Mouse (Mus musculus): ENCODE results near the gene Elmod1.
"Not testable (repeated sequence)": the region's sequence is repeated elsewhere in the genome, so short reads cannot be mapped to it uniquely, and the experiment has no call there.

The Elmod1 gene

GRCm38 (mm10) chr9:53975122-53975518 is at the start of gene Elmod1:
TSS of gene Elmod1 (minus strand) at chr9:53975301.
- peak; percentile 67 for DNase-seq (ENCODE audit: low spot score)

DNA sequence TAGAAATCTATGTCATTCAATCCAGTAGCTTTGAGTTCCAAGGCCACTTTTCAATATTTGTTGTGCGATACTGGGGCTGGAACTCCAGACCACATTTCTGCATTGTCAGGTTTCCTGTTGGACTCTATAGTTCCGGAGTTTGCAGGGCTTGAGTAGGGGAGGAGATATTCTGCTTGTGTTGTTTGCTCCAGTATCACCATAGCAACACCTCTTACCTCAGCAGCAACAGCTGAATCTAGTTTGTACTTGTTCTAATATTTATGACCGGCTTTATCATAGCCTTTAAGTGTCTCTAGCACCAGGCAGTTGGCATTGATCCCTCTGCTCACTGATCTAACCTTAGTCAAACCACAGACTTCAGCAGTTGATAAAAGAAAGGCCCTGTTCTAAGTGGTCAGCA is 47.7 kb upstream of the Elmod1 start:
- DNase-seq (ENCODE audit: low spot score), result no peak

DNA sequence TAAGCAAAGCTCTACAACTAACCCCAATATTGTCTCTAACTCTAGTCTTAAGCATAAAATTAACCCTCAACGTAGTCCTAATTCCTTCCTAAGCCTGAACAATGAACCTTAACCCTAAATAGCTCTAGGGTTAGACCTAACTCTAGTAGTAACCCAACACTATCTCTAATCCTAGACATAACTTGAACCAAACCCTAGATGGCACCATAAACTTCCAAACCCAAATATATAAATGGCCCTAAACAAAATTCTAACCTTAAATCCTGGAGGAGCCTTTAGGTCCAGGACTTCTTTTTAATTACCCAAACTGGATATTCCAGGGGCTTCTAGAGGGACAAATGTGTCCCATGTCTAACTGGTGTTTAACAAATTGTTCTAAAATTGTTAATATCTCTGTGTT is 19.4 kb upstream of the Elmod1 start:
- DNase-seq (ENCODE audit: low spot score), result no peak

- DNase-seq (ENCODE audit: low spot score), result not testable (repeated sequence)
Observed at GRCm38 (mm10) chr9:53992567-53992966, 17.5 kb upstream of the Elmod1 start.

- peak; percentile 86 for DNase-seq (ENCODE audit: low spot score)
Observed at GRCm38 (mm10) chr9:53990921-53991320, 15.8 kb upstream of the Elmod1 start.

- DNase-seq (ENCODE audit: low spot score), result peak; percentile 69
Observed at GRCm38 (mm10) chr9:53986972-53987371, 11.9 kb upstream of the Elmod1 start.

DNA sequence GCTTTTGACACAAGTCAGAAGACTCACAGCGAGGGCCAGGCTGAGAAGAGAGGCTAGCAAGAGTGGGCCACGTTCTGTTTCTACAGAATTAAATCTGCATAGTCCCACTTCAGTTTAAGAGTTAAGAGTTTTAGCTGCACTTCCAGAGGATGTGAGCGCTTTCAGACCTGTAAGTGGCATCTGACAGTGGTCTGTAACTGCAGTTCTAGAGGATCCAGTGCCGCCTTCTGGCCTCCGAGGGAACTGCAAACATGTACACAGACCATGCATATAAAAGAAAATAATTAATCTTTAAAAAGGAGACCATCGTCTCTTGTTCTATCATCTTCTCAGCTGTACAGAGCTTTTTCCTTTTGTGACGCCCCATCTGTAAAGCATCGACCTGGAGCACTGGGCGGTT is 9.8 kb upstream of the Elmod1 start:
- peak; percentile 79 for DNase-seq (ENCODE audit: low spot score)

GRCm38 (mm10) chr9:53974328-53975121 is 576 bp downstream of the Elmod1 start:
- peak; percentile 58 for DNase-seq (ENCODE audit: low spot score)

DNA sequence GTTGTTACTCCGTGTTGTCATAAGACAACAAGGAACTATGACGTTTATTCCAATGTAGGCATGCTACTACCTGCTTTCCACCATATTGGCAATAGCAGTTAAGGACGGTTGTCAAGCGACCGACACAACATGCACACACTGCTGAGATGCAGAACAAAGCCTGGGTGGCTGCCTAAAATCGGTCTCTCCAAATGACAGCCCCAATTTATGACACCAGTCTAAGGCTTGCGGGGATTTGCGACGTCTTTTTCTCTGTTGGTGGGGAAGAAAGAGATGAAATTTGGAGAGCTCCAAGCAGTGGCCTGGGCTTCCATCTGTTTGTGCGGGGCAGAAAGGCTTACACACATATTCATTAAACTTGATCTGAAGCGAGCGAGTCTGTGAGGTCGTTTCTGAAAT is 1.2 kb downstream of the Elmod1 start:
- DNase-seq (ENCODE audit: low spot score), result peak; percentile 27

GRCm38 (mm10) chr9:53973241-53973640 is 1.9 kb downstream of the Elmod1 start:
- DNase-seq (ENCODE audit: low spot score), result no peak

DNA sequence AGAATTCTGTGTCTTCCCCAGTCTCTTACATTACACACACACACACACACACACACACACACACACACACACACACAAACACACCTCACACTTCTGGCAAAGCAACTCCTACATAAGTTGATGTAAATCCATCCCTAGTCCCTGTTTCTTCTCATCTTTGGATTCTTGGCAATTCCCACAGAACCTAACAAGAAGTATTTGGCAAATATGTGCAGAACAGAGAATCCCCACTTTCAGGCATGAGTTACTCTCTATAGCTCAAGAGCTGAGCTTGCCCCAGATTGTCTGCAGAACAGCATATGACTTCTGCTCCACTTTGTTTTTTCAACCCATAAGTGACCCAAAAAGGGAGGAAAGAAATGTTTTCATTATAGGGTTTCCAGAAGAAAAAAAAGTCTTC is 2.7 kb downstream of the Elmod1 start:
- DNase-seq (ENCODE audit: low spot score), result no peak

- DNase-seq (ENCODE audit: low spot score), result no peak
Observed at GRCm38 (mm10) chr9:53967610-53968368, 7.3 kb downstream of the Elmod1 start.

GRCm38 (mm10) chr9:53957021-53957420 is 18.1 kb downstream of the Elmod1 start:
- no peak for DNase-seq (ENCODE audit: low spot score)

DNA sequence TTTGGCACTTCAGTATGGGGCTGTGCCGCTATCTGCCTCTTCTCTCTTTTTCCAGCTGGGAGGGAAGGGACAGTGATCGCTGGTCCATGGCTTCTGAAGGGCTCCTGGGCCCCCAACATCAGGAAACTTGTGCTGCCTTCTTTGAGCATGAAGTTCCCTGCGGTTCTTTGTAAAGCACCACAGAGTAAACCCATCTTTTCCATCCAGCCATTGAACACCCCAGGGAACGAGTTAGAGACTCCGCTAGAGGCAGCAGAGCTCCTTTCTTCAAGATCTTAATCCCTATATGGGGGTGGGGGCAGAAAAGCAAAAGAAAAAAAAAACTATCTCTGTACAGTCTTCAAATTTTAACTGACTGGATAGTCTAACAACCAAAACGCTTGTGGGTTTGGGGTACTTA is 20.2 kb downstream of the Elmod1 start:
- DNase-seq (ENCODE audit: low spot score), result no peak

DNA sequence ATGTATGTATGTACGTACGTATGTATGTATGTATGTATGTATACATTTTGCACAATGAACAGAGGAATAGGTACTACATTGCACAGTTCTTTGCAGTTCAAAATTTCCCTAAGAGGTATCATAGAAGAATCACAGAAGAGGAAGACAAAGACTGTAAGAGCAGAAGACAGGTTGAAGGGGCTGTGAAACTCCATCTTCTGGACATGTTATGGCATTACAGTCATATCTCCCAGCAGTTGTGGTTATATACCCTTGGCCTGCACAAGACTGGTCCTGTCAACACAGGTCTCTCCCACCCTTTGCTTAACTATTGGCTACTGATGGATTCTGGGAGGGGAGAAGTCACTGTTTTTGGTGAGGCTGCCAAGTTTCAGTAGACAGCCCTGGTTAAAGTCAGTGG is 27.6 kb downstream of the Elmod1 start:
- DNase-seq (ENCODE audit: low spot score), result no peak

DNA sequence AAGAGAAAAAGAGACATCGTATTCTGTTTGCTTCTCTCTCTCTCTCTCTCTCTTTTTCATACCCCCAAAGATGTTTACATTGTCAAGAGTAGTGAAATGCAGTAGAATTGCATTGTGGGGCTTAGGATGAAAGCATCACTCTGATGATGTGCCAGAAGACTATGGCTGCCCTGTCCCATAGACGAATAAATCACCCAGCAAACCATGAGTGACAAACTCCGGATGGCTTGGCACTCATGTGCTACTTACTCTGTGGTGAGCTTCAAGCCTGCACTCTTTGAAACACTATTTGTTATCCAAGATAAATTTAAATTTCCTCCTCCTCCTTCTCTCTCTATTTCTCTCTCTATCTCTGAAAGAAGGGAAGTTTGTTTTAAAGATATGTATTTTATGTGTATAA is 36.5 kb downstream of the Elmod1 start:
- no peak for DNase-seq (ENCODE audit: low spot score)

DNA sequence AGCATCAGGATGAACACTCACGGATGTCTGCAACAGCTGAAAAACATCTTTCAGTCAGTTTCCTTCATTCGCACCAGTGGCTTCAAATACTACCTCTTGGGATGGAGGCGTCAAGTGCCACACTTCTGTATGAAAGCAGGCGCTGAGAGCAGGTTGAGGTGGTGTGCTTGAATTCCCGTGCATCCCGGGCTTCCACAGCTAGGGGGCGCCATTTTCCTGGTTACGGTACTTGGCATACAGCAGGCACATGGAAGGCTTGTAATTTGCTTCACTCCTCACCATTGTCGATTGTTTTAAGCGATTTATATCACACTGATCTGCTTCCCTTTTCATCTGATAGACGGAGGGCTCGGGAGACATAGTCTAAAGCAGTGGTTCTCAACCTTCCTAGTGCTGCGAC is 40.9 kb downstream of the Elmod1 start:
- peak; percentile 60 for DNase-seq (ENCODE audit: low spot score)

- no peak for DNase-seq (ENCODE audit: low spot score)
Observed at GRCm38 (mm10) chr9:53933375-53933774, 41.7 kb downstream of the Elmod1 start.

- no peak for DNase-seq (ENCODE audit: low spot score)
Observed at GRCm38 (mm10) chr9:53930906-53931305, 44.2 kb downstream of the Elmod1 start.

- no peak for DNase-seq (ENCODE audit: low spot score)
Observed at GRCm38 (mm10) chr9:53921061-53921460, 54.0 kb downstream of the Elmod1 start.

DNA sequence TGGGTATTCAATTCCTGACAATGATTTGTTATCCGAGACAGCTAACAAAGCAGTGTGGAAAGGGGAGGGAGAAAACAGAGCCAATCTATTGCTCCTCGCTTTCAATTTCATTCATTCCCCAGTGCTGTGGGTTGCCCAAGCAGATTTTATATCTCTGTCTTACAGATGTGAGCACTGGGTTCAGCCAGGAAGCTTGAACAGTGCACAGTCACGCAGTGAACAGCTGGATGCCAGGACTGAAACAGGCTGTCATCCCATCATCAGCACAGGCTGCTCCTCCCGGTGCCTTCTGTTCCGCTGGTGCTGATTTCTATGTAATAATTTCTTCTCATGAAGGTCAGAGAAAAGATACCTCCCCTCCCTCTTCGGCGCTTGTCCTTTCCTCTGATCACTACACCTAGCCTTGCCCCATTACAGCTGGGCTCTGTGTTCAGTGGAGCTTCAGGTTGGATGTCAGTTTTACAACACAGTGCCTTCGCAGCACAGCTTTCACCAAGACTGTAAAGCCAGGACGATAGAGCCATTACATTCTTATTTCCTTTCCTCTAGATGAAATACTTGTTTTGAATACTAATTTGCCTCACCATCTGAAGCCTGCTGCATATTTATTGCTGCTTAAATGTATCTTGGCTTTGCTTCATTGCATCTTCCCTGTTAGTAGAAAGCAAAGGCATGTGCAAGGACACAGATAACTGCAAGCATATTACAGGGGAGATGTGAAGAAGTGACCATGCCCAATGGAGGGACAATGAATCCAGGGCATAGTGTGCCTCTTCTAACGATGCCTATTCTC is 59.0 kb downstream of the Elmod1 start:
- DNase-seq (ENCODE audit: low spot score), result no peak

DNA sequence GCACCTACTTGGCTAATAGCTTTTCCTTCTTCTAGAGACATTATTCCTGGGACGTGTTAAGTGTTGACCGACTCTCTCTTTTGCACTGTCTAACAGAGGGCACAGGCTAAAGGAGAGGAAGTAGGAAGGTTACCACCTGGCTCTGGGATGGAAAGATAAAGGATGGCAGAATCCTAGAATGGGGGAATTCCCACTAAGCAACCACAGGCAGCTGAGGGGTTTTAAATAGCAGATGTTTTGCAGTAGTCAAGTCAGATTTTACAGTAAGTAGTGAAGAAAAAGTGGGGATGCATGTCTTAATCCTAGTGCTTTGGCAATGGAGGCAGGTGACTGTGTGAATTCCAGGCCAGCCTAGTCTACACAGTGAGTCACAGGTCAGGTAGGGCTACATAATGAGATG is 64.3 kb downstream of the Elmod1 start:
- DNase-seq (ENCODE audit: low spot score), result no peak

DNA sequence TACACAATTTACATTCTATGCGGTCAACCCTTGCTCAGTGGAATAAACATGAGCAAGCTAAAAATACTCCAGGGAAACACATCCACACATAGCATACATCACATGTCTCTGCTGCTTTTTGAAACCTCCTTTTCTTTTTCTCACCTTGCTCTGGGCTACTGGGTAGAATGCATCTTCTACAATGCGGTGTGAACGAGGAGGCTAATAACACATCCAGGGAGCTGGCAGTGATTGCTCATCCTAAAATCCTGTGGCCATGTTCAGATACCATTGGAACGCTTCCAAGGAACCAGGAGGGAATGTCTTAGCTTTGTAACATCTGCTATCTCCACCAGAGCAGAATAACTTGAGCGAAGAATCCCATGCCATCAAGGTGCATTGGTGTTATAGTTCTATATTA is 64.8 kb downstream of the Elmod1 start:
- DNase-seq (ENCODE audit: low spot score), result no peak
